In genomic region chr7:43553153-43553552, GRCm38 (mm10) we compare ENCODE assay signal across 17 mouse cellular contexts. TPM values are rescaled to one million over a fixed set of nuclear protein-coding genes. Genes with fewer than 3 reads are reported as not detected.
DNase-seq lines count a peak whose midpoint lies in the region; ATAC-seq and TF ChIP-seq lines count a peak whose summit lies in the region.
"Had no signal": no experiment of that assay in that cellular context is flagged by ENCODE, and none has a peak within 500 bp of the region (broad histone marks: within the 10 kb centered on the region; RNA-seq: fewer than 3 reads in every experiment).

No protein-coding gene starts in this region.

- H3K4me2 ChIP-seq in CH12.LX (ENCODE audit: insufficient read depth, low read depth, poor library complexity, severe bottlenecking) = peak overlapping the region; percentile 47
- no peak overlapping the region for H3K4me2 ChIP-seq in forebrain, embryonic 13.5 days
- H3K4me2 ChIP-seq: midbrain, embryonic 11.5 days; neural tube, embryonic 12.5 days had no signal

- no peak overlapping the region for H3K9ac ChIP-seq in CH12.LX (ENCODE audit: insufficient read depth, low read depth)
- H3K9ac ChIP-seq in forebrain, embryonic 13.5 days = no peak overlapping the region
- H3K9ac ChIP-seq: neural tube, embryonic 12.5 days had no signal

- H3K9me3 ChIP-seq in CH12.LX (replicated peaks; ENCODE audit: low read length) = no peaks in the 10 kb centered on the region
- no peaks in the 10 kb centered on the region for H3K9me3 ChIP-seq in forebrain, embryonic 13.5 days (replicated peaks)
- H3K9me3 ChIP-seq: limb, embryonic 10.5 days; neural tube, embryonic 12.5 days had no signal

- DNase-seq in layer of hippocampus, adult 2 months (ENCODE audit: low spot score in 2 of 2) = peak in 1 of 2 experiments; percentile 15
- no peak for DNase-seq in layer of hippocampus, adult 8-10 months (ENCODE audit: low spot score in 2 of 2)
- DNase-seq in CH12.LX (ENCODE audit: extremely low read depth) = peak; percentile 69
- peak; percentile 42 for DNase-seq in c-Kit-positive CD71-negative TER-119-negative erythroid progenitor cells, embryonic 14.5 days (ENCODE audit: low read depth)
- DNase-seq in lung, postnatal 36 days = no peak
- DNase-seq in adrenal gland, postnatal 36 days = no peak
- DNase-seq: cerebellum, postnatal 36 days; lung, adult 2 months; right cerebral cortex, adult 18-20 months had no signal

- H3K4me3 ChIP-seq in layer of hippocampus, adult 2 months = no peak overlapping the region
- H3K4me3 ChIP-seq in CH12.LX (replicated peaks in 1 of 3; ENCODE audit: low read depth in 2 of 3, low read length in 2 of 3, poor library complexity in 1 of 3) = no peak overlapping the region
- no peak overlapping the region for H3K4me3 ChIP-seq in forebrain, embryonic 13.5 days
- H3K4me3 ChIP-seq: erythroblast, embryonic 14.5 days; limb, embryonic 10.5 days; neural tube, embryonic 12.5 days had no signal

- no peaks in the 10 kb centered on the region for H3K36me3 ChIP-seq in CH12.LX (replicated peaks in 1 of 2; ENCODE audit: control insufficient read depth in 1 of 2, insufficient read depth in 1 of 2, low read length in 1 of 2)
- no peaks in the 10 kb centered on the region for H3K36me3 ChIP-seq in forebrain, embryonic 13.5 days (ENCODE audit: poor library complexity, severe bottlenecking)
- H3K36me3 ChIP-seq: limb, embryonic 10.5 days; neural tube, embryonic 12.5 days had no signal

- TF ChIP-seq POLR2A in CH12.LX (IDR thresholded peaks at IDR 0.05; ENCODE audit: low read depth, low read length) = no peak

- ATAC-seq in megakaryocyte progenitor cell, adult 5-6 weeks (replicated peaks; ENCODE audit: poor library complexity) = peak; percentile 83
- no peak for ATAC-seq in forebrain, embryonic 13.5 days
- ATAC-seq: intestine, postnatal 0 days had no signal

- H3K4me1 ChIP-seq in CH12.LX (ENCODE audit: control insufficient read depth in 1 of 2, insufficient read depth in 2 of 2) = peaks cover 20 to 38% of the 10 kb centered on the region in 2 experiments
- no peaks in the 10 kb centered on the region for H3K4me1 ChIP-seq in forebrain, embryonic 13.5 days
- H3K4me1 ChIP-seq: limb, embryonic 10.5 days; neural tube, embryonic 12.5 days had no signal

- H3K79me2 ChIP-seq in CH12.LX (replicated peaks; ENCODE audit: control insufficient read depth, extremely low read depth, insufficient read depth, poor library complexity, severe bottlenecking) = no peaks in the 10 kb centered on the region

- no peak; the same call in none of the 2 replicates for TF ChIP-seq RAD21 in CH12.LX (IDR thresholded peaks at IDR 0.05; ENCODE audit: low read depth, low read length)

- peak overlapping the region; percentile 36; the same call in 1 of the 2 replicates for H3K27ac ChIP-seq in layer of hippocampus, adult 2 months
- peak overlapping the region; percentile 53; the same call in 1 of the 2 replicates for H3K27ac ChIP-seq in CH12.LX (ENCODE audit: insufficient read depth, low read depth)
- no peak overlapping the region for H3K27ac ChIP-seq in forebrain, embryonic 13.5 days
- H3K27ac ChIP-seq: limb, embryonic 10.5 days; neural tube, embryonic 12.5 days had no signal

- H3K27me3 ChIP-seq in CH12.LX (replicated peaks) = no peaks in the 10 kb centered on the region
- H3K27me3 ChIP-seq in forebrain, embryonic 13.5 days = no peaks in the 10 kb centered on the region
- H3K27me3 ChIP-seq: neural tube, embryonic 12.5 days had no signal

- WGBS in forebrain, embryonic 13.5 days = 87% methylated on average over 4 of the region's 4 CpGs

- dilution Hi-C loops in CH12.LX (cut with MboI; ENCODE audit: extremely low pct_ligation_motif_present, extremely low pct_unique_long_range_greater_than_20kb, low sequenced_read_pairs) = no loop called here

- no peak for TF ChIP-seq CTCF in layer of hippocampus, adult 2 months (conservative IDR thresholded peaks at IDR 0.05)
- no peak for TF ChIP-seq CTCF in CH12.LX (conservative IDR thresholded peaks at IDR 0.05 in 1 of 2, IDR thresholded peaks at IDR 0.05 in 1 of 2; ENCODE audit: low read depth in 2 of 2, low read length in 2 of 2)

- peak; percentile 91 for TF ChIP-seq EP300 in CH12.LX (IDR thresholded peaks at IDR 0.05; ENCODE audit: low read length)

- in situ Hi-C loops in CH12.LX (cut with MboI; ENCODE audit: low pct_ligation_motif_present, low pct_unique_long_range_greater_than_20kb, low sequenced_read_pairs) = no loop called here

TF ChIP-seq in CH12.LX, 34 proteins besides CTCF, POLR2A, EP300 and RAD21 (continues in another document):
- TF ChIP-seq MAX (IDR thresholded peaks at IDR 0.05; ENCODE audit: low read length) (peak; percentile 68), NRF1 (IDR thresholded peaks at IDR 0.05; ENCODE audit: low read depth, low read length) (no peak; the same call in 1 of the 2 replicates), ZKSCAN1 (IDR thresholded peaks at IDR 0.05; ENCODE audit: borderline replicate concordance, low read depth, low read length) (no peak), NELFE (IDR thresholded peaks at IDR 0.05; ENCODE audit: low read depth, low read length) (no peak), SMC3 (IDR thresholded peaks at IDR 0.05; ENCODE audit: low read depth, low read length) (no peak), KAT2A (IDR thresholded peaks at IDR 0.05; ENCODE audit: insufficient replicate concordance, low read length) (no peak), ZNF384 (IDR thresholded peaks at IDR 0.05; ENCODE audit: low read depth, low read length) (no peak), JUND (conservative IDR thresholded peaks at IDR 0.05; ENCODE audit: low read depth, low read length) (0 out of 2 replicates have a peak, but pooled peaks have one; percentile 20), USF2 (conservative IDR thresholded peaks at IDR 0.05; ENCODE audit: low read depth, low read length) (no peak), USF1 (IDR thresholded peaks at IDR 0.05; ENCODE audit: low read depth, low read length) (no peak), MAFK (IDR thresholded peaks at IDR 0.05; ENCODE audit: insufficient replicate concordance, low read length) (0 out of 2 replicates have a peak, but pooled peaks have one; percentile 53), ELF1 (IDR thresholded peaks at IDR 0.05; ENCODE audit: low read depth, low read length) (peak; percentile 34; the same call in 1 of the 2 replicates), MAZ (IDR thresholded peaks at IDR 0.05; ENCODE audit: low read depth, low read length) (no peak), MYC (IDR thresholded peaks at IDR 0.05; ENCODE audit: low read depth, low read length) (peak; percentile 66; the same call in 1 of the 2 replicates), ETS1 (conservative IDR thresholded peaks at IDR 0.05; ENCODE audit: low read depth, low read length) (peak; percentile 86)

RNA-seq across cellular contexts. Expression of gene Zfp658, which starts 8.9 kb away (rescaled TPM):
- 1 to 10 TPM; 4.4 to 4.9 TPM for total RNA-seq in layer of hippocampus, adult 2 months (2021)
- total RNA-seq in layer of hippocampus, adult 8-10 months (2022) = 1 to 10 TPM; 5.5 to 7.2 (median 6.4) TPM
- total RNA-seq in CH12.LX (2012; rRNA removed) (2.5 and 2.9 TPM in 2 replicates), CH12.LX (2014; rRNA removed) (3.3 and 3.4 TPM in 2 replicates)
- 2.0 and 2.3 TPM in 2 replicates for polyA plus RNA-seq in CH12.LX (2012; ENCODE audit: insufficient read length, low read depth)
- total RNA-seq in megakaryocyte progenitor cell, adult 5-6 weeks (2015) = 0.54 and 1.1 TPM in 2 replicates
- total RNA-seq in megakaryocyte progenitor cell, adult 5-6 weeks (2017) = 1.0 and 2.1 TPM in 2 replicates
- total RNA-seq in adrenal gland, postnatal 36 days (2021) = 1 to 10 TPM; 2.5 to 2.6 TPM
- polyA plus RNA-seq in forebrain, embryonic 13.5 days (2015; fragmentation: Nextera tagmentation; extraction: Ambion mirVana) = 8.8 and 9.4 TPM in 2 replicates
- polyA plus RNA-seq: erythroblast, embryonic 14.5 days had no signal

RNA-seq across cellular contexts. Expression of gene Cd33, which starts 8.9 kb away (rescaled TPM):
- total RNA-seq in layer of hippocampus, adult 2 months (2021) = 1 to 10 TPM; 3.5 to 5.7 TPM
- 10 to 100 TPM in 2 of 4 experiments, 1 to 10 TPM in 2; 4.2 to 16.9 (median 9.6) TPM for total RNA-seq in layer of hippocampus, adult 8-10 months (2022)
- total RNA-seq in CH12.LX (2012; rRNA removed) = 0.08 TPM in 1 of 2 replicates, not detected in the other
- 0.09 and 0.43 TPM in 2 replicates for total RNA-seq in CH12.LX (2014; rRNA removed)
- polyA plus RNA-seq in CH12.LX (2012; ENCODE audit: insufficient read length, low read depth) = 0.33 and 0.40 TPM in 2 replicates
- 6.5 and 9.1 TPM in 2 replicates for total RNA-seq in megakaryocyte progenitor cell, adult 5-6 weeks (2015)
- total RNA-seq in megakaryocyte progenitor cell, adult 5-6 weeks (2017) = 4.2 and 4.9 TPM in 2 replicates
- 1 to 10 TPM; 2.2 to 3.7 TPM for total RNA-seq in adrenal gland, postnatal 36 days (2021)
- 0.57 and 1.5 TPM in 2 replicates for polyA plus RNA-seq in forebrain, embryonic 13.5 days (2015; fragmentation: Nextera tagmentation; extraction: Ambion mirVana)
- polyA plus RNA-seq: erythroblast, embryonic 14.5 days had no signal

RNA-seq across cellular contexts. Expression of gene Zfp719, which starts 26.3 kb away (rescaled TPM):
- total RNA-seq in layer of hippocampus, adult 2 months (2021) = 10 to 100 TPM; 19.5 to 19.8 TPM
- total RNA-seq in layer of hippocampus, adult 8-10 months (2022) = 10 to 100 TPM; 18.5 to 20.4 (median 19.2) TPM
- total RNA-seq in CH12.LX (2012; rRNA removed) (5.8 and 6.6 TPM in 2 replicates), CH12.LX (2014; rRNA removed) (8.6 and 9.8 TPM in 2 replicates)
- polyA plus RNA-seq in CH12.LX (2012; ENCODE audit: insufficient read length, low read depth) = 3.5 and 5.8 TPM in 2 replicates
- total RNA-seq in megakaryocyte progenitor cell, adult 5-6 weeks (2015) = 11.6 and 12.4 TPM in 2 replicates
- 6.8 and 7.3 TPM in 2 replicates for total RNA-seq in megakaryocyte progenitor cell, adult 5-6 weeks (2017)
- total RNA-seq in adrenal gland, postnatal 36 days (2021) = 10 to 100 TPM; 16.4 to 19.9 TPM
- 13.2 and 16.0 TPM in 2 replicates for polyA plus RNA-seq in forebrain, embryonic 13.5 days (2015; fragmentation: Nextera tagmentation; extraction: Ambion mirVana)
- polyA plus RNA-seq: erythroblast, embryonic 14.5 days had no signal

RNA-seq across cellular contexts. Expression of gene 4931406B18Rik, which starts 47.4 kb away (rescaled TPM):
- total RNA-seq in layer of hippocampus, adult 2 months (2021) = not detected
- total RNA-seq in layer of hippocampus, adult 8-10 months (2022) = not detected
- total RNA-seq in CH12.LX (2012; rRNA removed) (not detected in 2 replicates), CH12.LX (2014; rRNA removed) (not detected in 2 replicates)
- polyA plus RNA-seq in CH12.LX (2012; ENCODE audit: insufficient read length, low read depth) = not detected in 2 replicates
- total RNA-seq in megakaryocyte progenitor cell, adult 5-6 weeks (2015) = not detected in 2 replicates
- not detected in 2 replicates for total RNA-seq in megakaryocyte progenitor cell, adult 5-6 weeks (2017)
- total RNA-seq in adrenal gland, postnatal 36 days (2021) = not detected
- not detected in 2 replicates for polyA plus RNA-seq in forebrain, embryonic 13.5 days (2015; fragmentation: Nextera tagmentation; extraction: Ambion mirVana)
- total RNA-seq: heart, postnatal 36 days had no signal
- polyA plus RNA-seq: erythroblast, embryonic 14.5 days; intestine, postnatal 0 days; limb, embryonic 10.5 days; lung, adult 2 months; midbrain, embryonic 11.5 days; neural tube, embryonic 12.5 days had no signal

RNA-seq across cellular contexts. Expression of gene Zfp819, which starts 53.8 kb away (rescaled TPM):
- total RNA-seq in layer of hippocampus, adult 2 months (2021) = under 1 TPM in 1 of 2 experiments, not detected in 1; 0.27 TPM
- total RNA-seq in layer of hippocampus, adult 8-10 months (2022) = under 1 TPM in 2 of 4 experiments, not detected in 2; 0.14 to 0.25 TPM
- not detected in 2 replicates for total RNA-seq in CH12.LX (2012; rRNA removed)
- not detected in 2 replicates for total RNA-seq in CH12.LX (2014; rRNA removed)
- not detected in 2 replicates for polyA plus RNA-seq in CH12.LX (2012; ENCODE audit: insufficient read length, low read depth)
- 0.96 and 1.8 TPM in 2 replicates for total RNA-seq in megakaryocyte progenitor cell, adult 5-6 weeks (2015)
- total RNA-seq in megakaryocyte progenitor cell, adult 5-6 weeks (2017) = 0.91 and 2.2 TPM in 2 replicates
- total RNA-seq in adrenal gland, postnatal 36 days (2021) = under 1 TPM in 1 of 2 experiments, not detected in 1; 0.26 TPM
- 0.37 and 0.67 TPM in 2 replicates for polyA plus RNA-seq in forebrain, embryonic 13.5 days (2015; fragmentation: Nextera tagmentation; extraction: Ambion mirVana)
- total RNA-seq: heart, postnatal 36 days had no signal
- polyA plus RNA-seq: intestine, postnatal 0 days; lung, adult 2 months had no signal

Comparison
In these comparisons a context has a peak if more than half of its experiments do, and no peak if none do; other contexts are left out.
1. DNase-seq: peak in CH12.LX (single experiment) and c-Kit-positive CD71-negative TER-119-negative erythroid progenitor cells, embryonic 14.5 days (single experiment); none in layer of hippocampus, adult 8-10 months (0 of 2), lung, postnatal 36 days (single experiment) and adrenal gland, postnatal 36 days (0 of 2).